Mouse (Mus musculus) spleen, postnatal 0 days (tissue): Measurements from ENCODE around the gene Thsd4. TPM values are rescaled to one million over a fixed set of nuclear protein-coding genes. Genes with fewer than 3 reads are reported as not detected.

Experiments
- polyA plus RNA-seq: library from polyadenylated mRNA; unstranded; fragments of >200 nt; fragmentation: Nextera tagmentation; extraction: Ambion mirVana; gene quantifications from 2 replicates; pipeline ENCODE4 v1.2.1, GENCODE M21; 2015

Gene Thsd4
- 1.9 and 3.2 TPM in 2 replicates for polyA plus RNA-seq

GRCm38 (mm10) chr9:60521806-60522264 is at the start of gene Thsd4:
Gene Thsd4, minus strand, starts transcription at chr9:60522046.

GRCm38 (mm10) chr9:59960559-59960958 is 561.3 kb downstream of the Thsd4 start, which contains the start of gene Nr2e3:
Gene Nr2e3, minus strand, starts transcription at chr9:59960659.

Other genes starting within 250 kb of the Thsd4 start
- 1.9 and 3.2 TPM in 2 replicates for gene Lrrc49, start 166.1 kb upstream of the Thsd4 start, polyA plus RNA-seq
- gene Larp6, start 190.9 kb upstream of the Thsd4 start, polyA plus RNA-seq: 0.65 and 1.3 TPM in 2 replicates